Mouse (Mus musculus): ENCODE data around the gene Wdr83.
A peak's percentile ranks its signal among the peaks of the same experiment; 100 is the strongest.

- TF ChIP-seq CTCF (IDR thresholded peaks at IDR 0.05; ENCODE audit: borderline replicate concordance, control insufficient read depth, extremely low read depth, insufficient read depth, low read length, poor library complexity) (peak; percentile 82; the same call in 1 of the 2 replicates), POLR2A (IDR thresholded peaks at IDR 0.05; ENCODE audit: control insufficient read depth, extremely low read depth, insufficient read depth, low read length, poor library complexity) (no peak)
Observed at GRCm38 (mm10) chr8:85076993-85077392, 4.1 kb downstream of the Wdr83 start.

All from thymus, adult 2 months (tissue).